Mouse (Mus musculus) thymus, adult 2 months (tissue): Measurements from ENCODE around the gene Ccng2.

Source experiments
- CTCF ChIP-seq: fragments of 200-500 bp; IDR thresholded peaks from 2 replicates; pipeline ENCODE4 v1.5.1; 2012; ENCODE audit warnings: mild to moderate bottlenecking, control low read depth, low read length, moderate library complexity, borderline replicate concordance; ENCODE audit not compliant: control insufficient read depth, poor library complexity, insufficient read depth; ENCODE audit errors: extremely low read depth
- POLR2A ChIP-seq: fragments of 200-500 bp; IDR thresholded peaks from 2 replicates; pipeline ENCODE4 v1.6.1; 2012; ENCODE audit warnings: mild to moderate bottlenecking, low read length, control low read depth, moderate library complexity; ENCODE audit not compliant: control insufficient read depth, poor library complexity, insufficient read depth; ENCODE audit errors: extremely low read depth

GRCm38 (mm10) chr5:93262751-93263150 is 4.3 kb upstream of the Ccng2 start:
- TF ChIP-seq POLR2A (no peak), CTCF (no peak)
